Mouse (Mus musculus) stomach, postnatal 0 days (tissue): ENCODE measurements around the gene Plekha6.

ENCODE experiments used
- CTCF ChIP-seq: IDR thresholded peaks from 2 replicates; pipeline ENCODE4 v1.5.1; 2016; ENCODE audit warnings: antibody characterized with exemption, low read depth, mild to moderate bottlenecking, moderate library complexity
- EP300 ChIP-seq: optimal IDR thresholded peaks from 2 replicates; pipeline ENCODE3; 2016; ENCODE audit warnings: antibody characterized with exemption

GRCm38 (mm10) chr1:133296376-133296775, 132.4 kb downstream of the Plekha6 start:
- TF ChIP-seq CTCF (no peak), EP300 (no peak)
